Mouse (Mus musculus) hindbrain, embryonic 13.5 days (tissue): ENCODE results near the gene Mapk12. TPM values are rescaled to one million over a fixed set of nuclear protein-coding genes. Genes with fewer than 3 reads are reported as not detected.

Source experiments
- ATAC-seq: fragments of 200-750 bp; cut with Nextera tagmentation; 2 replicates; pipeline ENCODE4 v1.8.0; 2017; ENCODE audit warnings: moderate TSS enrichment; ENCODE audit not compliant: low FRiP score
- H3K27ac ChIP-seq: fragments of 300-500 bp; sonication (generic); 2 replicates; pipeline ENCODE4 v1.5.1; 2015; ENCODE audit warnings: inconsistent platforms, mild to moderate bottlenecking, moderate library complexity
- H3K27me3 ChIP-seq: fragments of 300-500 bp; sonication (generic); 2 replicates; pipeline ENCODE4 v1.6.1; 2015; ENCODE audit warnings: mild to moderate bottlenecking, inconsistent platforms
- H3K36me3 ChIP-seq: fragments of 300-500 bp; sonication (generic); 2 replicates; pipeline ENCODE4 v1.6.1; 2015; ENCODE audit warnings: mild to moderate bottlenecking, inconsistent platforms
- H3K4me1 ChIP-seq: fragments of 300-500 bp; sonication (generic); replicated peaks from 2 replicates; pipeline ENCODE4 v1.6.1; 2015; ENCODE audit warnings: inconsistent platforms
- H3K4me2 ChIP-seq: fragments of 300-500 bp; sonication (generic); 2 replicates; pipeline ENCODE4 v1.6.1; 2015; ENCODE audit warnings: inconsistent platforms, mild to moderate bottlenecking, moderate library complexity
- H3K4me3 ChIP-seq: fragments of 300-500 bp; sonication (generic); 2 replicates; pipeline ENCODE4 v1.5.1; 2015; ENCODE audit warnings: mild to moderate bottlenecking, inconsistent platforms
- H3K9ac ChIP-seq: fragments of 300-500 bp; sonication (generic); 2 replicates; pipeline ENCODE4 v1.6.1; 2015; ENCODE audit warnings: mild to moderate bottlenecking, inconsistent platforms
- H3K9me3 ChIP-seq: fragments of 300-500 bp; sonication (generic); 2 replicates; pipeline ENCODE4 v1.6.1; 2016; ENCODE audit warnings: inconsistent platforms
- WGBS: fragments of 180-500 bp; shearing (Covaris S2); methylation state at CpG from one replicate; pipeline ENCODE4 v1.1.7; 2015; 5-methylcytosine and 5-hydroxymethylcytosine counted together
- polyA plus RNA-seq: library from polyadenylated mRNA; unstranded; fragments of >200 nt; fragmentation: Nextera tagmentation; extraction: Ambion mirVana; gene quantifications from 2 replicates; pipeline ENCODE4 v1.2.1, GENCODE M21; 2015

The Mapk12 gene
- polyA plus RNA-seq, 1 experiment from 2014 or later, result 7.1 TPM

DNA sequence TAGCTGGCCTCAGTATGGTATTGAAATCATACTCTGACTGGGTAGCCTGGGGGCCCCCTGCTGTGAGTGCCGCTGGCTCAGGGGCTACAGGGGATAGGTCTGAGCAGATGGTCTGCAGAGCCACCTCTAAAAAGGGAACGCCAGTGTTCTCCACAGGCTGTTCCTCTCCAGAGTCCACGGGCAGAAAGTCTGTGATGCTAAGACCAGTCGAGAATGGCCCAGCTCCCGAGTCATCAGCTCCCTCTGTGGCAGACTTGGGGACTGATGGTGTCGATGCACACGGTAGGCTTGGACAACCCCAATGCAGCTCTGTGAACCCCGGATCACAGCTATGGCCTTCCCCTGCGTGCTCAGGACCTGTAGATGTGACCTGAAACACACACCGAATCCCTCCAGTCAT lies 36.6 kb downstream of the Mapk12 start:
- WGBS, result 89% methylated on average over 10 of the region's 10 CpGs
- no peak overlapping the region for H3K4me2 ChIP-seq
- no peak overlapping the region for H3K9ac ChIP-seq
- no peaks in the 10 kb centered on the region for H3K4me1 ChIP-seq
- no peaks in the 10 kb centered on the region for H3K9me3 ChIP-seq
- no peak for ATAC-seq
- H3K36me3 ChIP-seq, result peaks cover 100% of the 10 kb centered on the region
- H3K4me3 ChIP-seq, result no peak overlapping the region
- no peak overlapping the region for H3K27ac ChIP-seq
- no peaks in the 10 kb centered on the region for H3K27me3 ChIP-seq

- H3K9me3 ChIP-seq, result no peaks in the 10 kb centered on the region
- H3K9ac ChIP-seq, result no peak overlapping the region
- WGBS, result 56% methylated on average over 5 of the region's 5 CpGs
- no peak overlapping the region for H3K27ac ChIP-seq
- peaks cover 100% of the 10 kb centered on the region for H3K36me3 ChIP-seq
- H3K4me2 ChIP-seq, result no peak overlapping the region
- no peaks in the 10 kb centered on the region for H3K4me1 ChIP-seq
- H3K27me3 ChIP-seq, result no peaks in the 10 kb centered on the region
- no peak overlapping the region for H3K4me3 ChIP-seq
- ATAC-seq, result no peak
Measured at GRCm38 (mm10) chr15:89102646-89103045, 37.9 kb downstream of the Mapk12 start.

DNA sequence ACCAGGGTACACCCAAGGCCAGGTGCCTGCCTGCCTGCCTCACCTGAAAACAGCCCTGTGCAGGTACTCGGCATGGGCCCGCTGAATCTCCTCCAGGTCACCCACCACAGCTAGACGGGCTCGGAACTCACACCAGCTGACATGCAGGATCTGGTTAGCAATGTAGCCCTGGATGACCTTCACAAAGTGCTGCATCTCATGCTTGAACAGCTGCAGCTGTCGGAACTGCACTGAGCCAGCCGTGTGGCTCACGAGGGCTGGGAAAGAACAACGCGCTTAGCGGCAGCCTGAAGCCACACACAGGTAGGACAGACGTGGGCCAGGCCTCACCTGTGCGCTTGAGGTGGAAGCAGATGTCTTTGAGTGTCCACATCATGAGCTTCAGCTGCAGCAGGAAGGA lies 39.7 kb downstream of the Mapk12 start:
- Histone ChIP-seq H3K27me3 (no peaks in the 10 kb centered on the region), H3K9me3 (no peaks in the 10 kb centered on the region), H3K27ac (no peak overlapping the region), H3K4me1 (no peaks in the 10 kb centered on the region), H3K4me3 (no peak overlapping the region), H3K9ac (no peak overlapping the region), H3K4me2 (no peak overlapping the region), H3K36me3 (peaks cover 100% of the 10 kb centered on the region)
- WGBS, result 96% methylated on average over 12 of the region's 12 CpGs
- ATAC-seq, result no peak

DNA sequence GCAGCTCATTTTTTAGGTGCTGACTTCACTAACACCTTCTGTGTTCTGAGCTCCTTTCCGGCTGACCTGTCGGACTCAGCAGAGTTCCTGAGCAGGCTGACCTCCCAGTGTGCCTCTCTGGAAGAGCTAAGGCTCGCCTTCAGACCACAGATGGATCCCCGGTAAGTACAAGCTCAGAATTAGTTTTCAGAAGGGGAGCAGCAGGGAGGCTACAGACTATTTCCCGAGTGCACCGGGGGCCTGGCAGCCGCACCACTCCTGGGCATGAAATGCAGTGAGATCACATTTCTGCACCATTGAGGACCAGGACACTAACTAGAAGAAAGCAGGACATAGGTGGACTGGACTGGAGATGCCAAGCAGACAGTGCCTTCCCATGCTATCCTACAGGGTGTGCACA lies 41.9 kb downstream of the Mapk12 start:
- no peak overlapping the region for H3K4me3 ChIP-seq
- no peaks in the 10 kb centered on the region for H3K4me1 ChIP-seq
- no peak overlapping the region for H3K27ac ChIP-seq
- no peaks in the 10 kb centered on the region for H3K9me3 ChIP-seq
- ATAC-seq, result no peak
- H3K4me2 ChIP-seq, result no peak overlapping the region
- WGBS, result 93% methylated on average over 7 of the region's 7 CpGs
- no peaks in the 10 kb centered on the region for H3K27me3 ChIP-seq
- H3K9ac ChIP-seq, result no peak overlapping the region
- H3K36me3 ChIP-seq, result peaks cover 100% of the 10 kb centered on the region

DNA sequence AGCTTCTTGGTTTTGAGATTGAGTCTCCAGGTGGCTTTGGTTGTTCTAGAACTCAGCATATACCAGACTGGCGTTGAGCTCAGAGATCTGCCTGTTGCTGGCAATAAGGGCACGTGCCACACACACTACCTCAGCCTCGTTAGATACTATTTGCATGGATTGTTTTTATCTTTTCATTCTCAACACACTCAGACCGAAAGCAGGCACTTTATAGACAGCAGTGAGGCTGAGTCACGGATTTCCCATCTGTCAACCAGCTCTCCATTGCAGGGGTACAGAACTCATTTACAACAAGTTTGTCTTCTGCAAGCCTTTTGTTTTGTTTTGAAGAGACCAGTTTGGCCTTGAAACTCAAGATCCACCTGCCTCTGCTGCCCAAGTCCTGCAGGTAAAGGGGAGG lies 43.1 kb downstream of the Mapk12 start:
- no peak overlapping the region for H3K4me3 ChIP-seq
- 92% methylated on average over 5 of the region's 5 CpGs for WGBS
- peaks cover 100% of the 10 kb centered on the region for H3K36me3 ChIP-seq
- no peaks in the 10 kb centered on the region for H3K4me1 ChIP-seq
- no peak for ATAC-seq
- no peaks in the 10 kb centered on the region for H3K9me3 ChIP-seq
- no peaks in the 10 kb centered on the region for H3K27me3 ChIP-seq
- no peak overlapping the region for H3K9ac ChIP-seq
- H3K27ac ChIP-seq, result no peak overlapping the region
- H3K4me2 ChIP-seq, result no peak overlapping the region

- H3K4me3 ChIP-seq, result no peak overlapping the region
- 79% methylated on average over 5 of the region's 5 CpGs for WGBS
Measured at GRCm38 (mm10) chr15:89092181-89092580, 48.3 kb downstream of the Mapk12 start.

GRCm38 (mm10) chr15:89090662-89091061 lies 49.8 kb downstream of the Mapk12 start:
- Histone ChIP-seq H3K9ac (0 out of 2 replicates have a peak overlapping the region, but pooled peaks have one; percentile 96), H3K27me3 (no peaks in the 10 kb centered on the region), H3K36me3 (peaks cover 56% of the 10 kb centered on the region), H3K9me3 (no peaks in the 10 kb centered on the region), H3K4me3 (peak overlapping the region; percentile 71; the same call in 1 of the 2 replicates), H3K4me2 (peak overlapping the region; percentile 97), H3K27ac (no peak overlapping the region), H3K4me1 (peaks cover 29% of the 10 kb centered on the region)
- 87% methylated on average over 4 of the region's 4 CpGs for WGBS
- no peak for ATAC-seq

More at GRCm38 (mm10) chr15:89092181-89092580, 48.3 kb downstream of the Mapk12 start:
- no peak overlapping the region for H3K4me2 ChIP-seq
- no peaks in the 10 kb centered on the region for H3K27me3 ChIP-seq
- no peaks in the 10 kb centered on the region for H3K9me3 ChIP-seq
- no peak for ATAC-seq
- H3K36me3 ChIP-seq, result peaks cover 56% of the 10 kb centered on the region
- H3K27ac ChIP-seq, result no peak overlapping the region
- H3K9ac ChIP-seq, result peak overlapping the region; percentile 51; the same call in 1 of the 2 replicates
- H3K4me1 ChIP-seq, result peaks cover 29% of the 10 kb centered on the region

DNA sequence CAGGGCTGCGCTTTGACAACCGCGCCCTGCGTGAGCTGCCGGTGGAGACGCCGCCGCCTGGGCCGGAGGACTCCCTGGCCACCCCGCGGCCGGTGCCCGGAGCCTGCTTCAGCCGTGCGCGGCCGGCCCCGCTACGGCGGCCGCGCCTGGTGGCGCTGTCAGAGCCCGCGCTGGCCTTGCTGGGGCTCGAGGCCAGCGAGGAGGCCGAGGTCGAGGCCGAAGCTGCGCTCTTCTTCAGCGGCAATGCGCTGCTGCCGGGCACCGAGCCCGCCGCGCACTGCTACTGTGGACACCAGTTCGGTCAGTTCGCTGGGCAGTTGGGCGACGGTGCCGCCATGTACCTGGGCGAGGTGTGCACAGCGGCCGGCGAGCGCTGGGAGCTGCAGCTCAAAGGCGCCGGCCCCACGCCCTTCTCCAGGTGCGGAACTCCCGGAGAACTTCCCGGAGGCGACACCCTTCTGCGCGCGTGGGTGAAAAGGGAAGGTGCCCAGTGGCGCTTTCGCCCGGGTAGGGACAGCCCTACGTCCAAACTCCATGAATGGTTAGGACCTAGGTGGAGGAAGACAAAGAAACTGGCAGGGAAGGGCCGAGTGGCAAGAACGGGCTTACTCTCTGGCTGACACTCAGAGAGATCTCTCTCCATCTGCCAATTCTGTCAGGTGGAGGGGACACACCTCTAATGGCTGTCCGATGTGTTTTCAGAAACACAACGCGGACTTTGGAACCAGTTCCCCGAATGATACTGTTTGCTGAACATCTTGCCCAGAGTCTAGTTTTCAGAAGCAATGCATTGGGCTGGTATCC lies 51.1 kb downstream of the Mapk12 start:
- H3K4me3 ChIP-seq, result peak overlapping the region; percentile 71
- peak overlapping the region; percentile 88 for H3K27ac ChIP-seq
- peak overlapping the region; percentile 96 for H3K9ac ChIP-seq
- no peaks in the 10 kb centered on the region for H3K27me3 ChIP-seq
- ATAC-seq, result peak; percentile 68
- peak overlapping the region; percentile 97 for H3K4me2 ChIP-seq
- no peaks in the 10 kb centered on the region for H3K9me3 ChIP-seq
- H3K36me3 ChIP-seq, result peaks cover 56% of the 10 kb centered on the region
- WGBS, result 4% methylated on average over 68 of the region's 68 CpGs
- peaks cover 29% of the 10 kb centered on the region for H3K4me1 ChIP-seq

- no peaks in the 10 kb centered on the region for H3K27me3 ChIP-seq
- peak; percentile 94 for ATAC-seq
- no peaks in the 10 kb centered on the region for H3K9me3 ChIP-seq
- peak within 1 kb of the TSS; percentile 97 for H3K4me2 ChIP-seq
- peaks cover 56% of the 10 kb centered on the region for H3K36me3 ChIP-seq
- H3K27ac ChIP-seq, result peak within 1 kb of the TSS; percentile 88
- 2% methylated on average over 36 of the region's 38 CpGs for WGBS
- peak within 1 kb of the TSS; percentile 96 for H3K9ac ChIP-seq
- H3K4me1 ChIP-seq, result peaks cover 29% of the 10 kb centered on the region
- peak within 1 kb of the TSS; percentile 71 for H3K4me3 ChIP-seq
Measured at GRCm38 (mm10) chr15:89088607-89089247, 51.8 kb downstream of the Mapk12 start, which contains the start of gene Selenoo. Gene Selenoo, plus strand, starts transcription at chr15:89089084.

DNA sequence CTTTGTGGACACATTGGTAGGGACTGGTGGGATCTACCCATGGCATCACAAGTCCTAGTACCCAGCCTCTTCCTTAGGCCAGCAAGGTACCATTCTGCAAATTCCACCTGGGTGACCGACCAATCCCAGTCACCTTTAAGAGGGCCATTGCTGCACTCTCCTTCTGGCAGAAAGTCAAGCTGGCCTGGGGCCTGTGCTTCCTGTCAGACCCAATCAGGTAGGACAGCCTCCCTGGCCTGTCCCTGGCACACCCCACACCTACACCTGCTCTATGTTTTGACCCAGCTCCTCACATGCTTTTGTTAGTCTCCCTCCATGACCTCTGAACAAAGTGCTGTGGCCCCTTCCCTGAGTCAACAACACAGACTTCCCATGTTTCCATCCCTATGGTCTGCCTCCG lies 55.7 kb downstream of the Mapk12 start:
- H3K27ac ChIP-seq, result no peak overlapping the region
- ATAC-seq, result no peak
- peaks cover 71% of the 10 kb centered on the region for H3K36me3 ChIP-seq
- H3K9me3 ChIP-seq, result no peaks in the 10 kb centered on the region
- H3K4me3 ChIP-seq, result no peak overlapping the region
- 86% methylated on average over 2 of the region's 2 CpGs for WGBS
- H3K4me2 ChIP-seq, result no peak overlapping the region
- peaks cover 14% of the 10 kb centered on the region for H3K4me1 ChIP-seq
- H3K27me3 ChIP-seq, result no peaks in the 10 kb centered on the region
- H3K9ac ChIP-seq, result no peak overlapping the region

GRCm38 (mm10) chr15:89083906-89084305 lies 56.6 kb downstream of the Mapk12 start:
- peaks cover 78% of the 10 kb centered on the region for H3K36me3 ChIP-seq

More at GRCm38 (mm10) chr15:89083906-89084305, 56.6 kb downstream of the Mapk12 start:
- Histone ChIP-seq H3K9me3 (no peaks in the 10 kb centered on the region), H3K4me3 (no peak overlapping the region), H3K9ac (no peak overlapping the region), H3K4me2 (no peak overlapping the region), H3K27ac (no peak overlapping the region), H3K27me3 (no peaks in the 10 kb centered on the region), H3K4me1 (peaks cover 11% of the 10 kb centered on the region)
- WGBS, result 100% methylated on average over 1 of the region's 1 CpGs
- ATAC-seq, result no peak
